Mouse (Mus musculus): ENCODE measurements around the gene Erbb4.

Gene Erbb4

DNA sequence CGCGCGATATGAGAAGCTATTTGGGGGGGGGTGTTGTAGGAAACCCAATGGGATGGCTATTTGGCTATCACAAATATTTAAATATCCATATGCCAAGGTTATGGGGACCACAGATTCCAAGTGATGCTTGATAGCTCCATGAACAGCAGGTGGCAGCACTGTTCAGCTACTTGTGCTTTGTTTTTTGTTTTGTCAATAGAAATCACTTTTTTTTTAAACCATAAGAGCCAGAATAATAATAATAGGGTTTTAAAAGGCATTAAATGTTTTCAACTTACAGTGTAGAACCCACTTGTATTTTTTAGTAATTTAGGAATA, 1001.4 kb downstream of the Erbb4 start:
- peak; percentile 17 for DNase-seq (ENCODE audit: extremely low spot score, low spot score)

DNA sequence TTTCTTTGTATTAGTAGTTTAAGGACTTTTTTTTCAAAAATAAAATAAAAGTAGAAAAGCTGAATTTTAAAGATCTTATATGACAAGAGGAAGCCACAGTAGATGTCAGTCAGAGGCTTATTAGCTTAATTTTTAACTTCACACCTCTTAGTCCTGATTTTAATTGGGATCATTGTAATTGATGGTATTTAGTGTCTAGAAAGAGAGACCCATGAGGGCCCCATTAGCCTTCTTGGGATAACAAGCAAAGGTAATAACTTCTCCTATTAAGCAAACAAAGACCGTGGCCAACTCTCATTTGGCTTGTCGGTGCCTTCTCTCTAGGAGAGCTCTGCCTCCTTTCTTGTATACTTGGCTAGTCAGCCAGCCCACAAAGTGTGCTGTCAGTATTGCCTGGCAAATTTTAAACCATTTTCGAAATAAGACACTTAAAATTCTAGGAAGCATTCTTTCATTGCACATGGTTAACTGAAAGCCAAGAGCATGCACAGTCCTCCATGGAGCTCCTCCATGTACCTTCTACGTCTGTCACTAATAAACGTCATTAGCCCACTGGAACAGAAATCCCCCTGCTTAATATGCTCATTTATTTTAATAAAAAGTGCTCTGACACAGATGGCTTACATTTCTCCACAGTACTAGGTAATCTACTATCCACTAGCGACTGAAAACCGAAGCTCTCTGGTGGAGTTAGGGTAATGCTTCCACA, 1001.9 kb downstream of the Erbb4 start:
- no peak for DNase-seq (ENCODE audit: extremely low spot score, low spot score)

DNA sequence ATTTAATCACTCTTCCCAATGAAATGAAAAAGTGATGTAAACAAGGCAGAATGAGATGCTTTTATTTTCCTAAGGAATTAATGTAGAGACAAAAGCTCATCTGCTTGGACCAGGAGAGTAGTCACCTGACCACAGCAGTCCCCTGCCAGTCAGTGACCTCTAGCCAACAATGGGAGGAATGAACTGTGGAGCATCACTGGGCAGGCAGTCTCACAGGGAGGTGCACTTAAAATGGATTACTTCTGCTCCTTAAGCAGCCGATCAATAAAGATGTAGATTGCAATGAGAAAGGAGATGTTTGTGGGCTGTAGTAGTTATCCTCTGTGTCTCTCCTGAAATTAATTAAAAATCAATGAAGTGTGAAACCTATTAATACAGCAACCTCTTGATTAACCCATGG, 1018.2 kb downstream of the Erbb4 start:
- no peak for DNase-seq (ENCODE audit: extremely low spot score, low spot score)

DNA sequence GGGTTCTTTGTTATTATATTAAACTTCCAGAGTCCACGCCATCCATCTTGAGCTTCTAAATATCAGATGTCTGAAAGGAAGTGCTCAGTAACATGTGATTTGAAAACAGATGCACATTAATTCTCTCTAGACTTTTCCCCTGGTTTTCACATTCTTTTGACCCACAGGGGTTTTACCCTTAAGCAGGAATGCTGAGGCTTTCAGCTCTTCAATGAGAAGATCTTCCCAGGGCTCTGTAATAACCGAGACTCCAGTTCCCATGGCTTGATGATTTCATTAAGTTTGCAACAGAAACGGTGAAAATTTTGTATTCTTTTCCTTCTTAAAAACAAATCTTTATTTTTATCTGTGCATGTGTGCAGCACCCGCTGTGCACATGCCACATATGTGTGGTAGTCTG, 1051.4 kb downstream of the Erbb4 start:
- no peak for DNase-seq (ENCODE audit: extremely low spot score, low spot score)

DNA sequence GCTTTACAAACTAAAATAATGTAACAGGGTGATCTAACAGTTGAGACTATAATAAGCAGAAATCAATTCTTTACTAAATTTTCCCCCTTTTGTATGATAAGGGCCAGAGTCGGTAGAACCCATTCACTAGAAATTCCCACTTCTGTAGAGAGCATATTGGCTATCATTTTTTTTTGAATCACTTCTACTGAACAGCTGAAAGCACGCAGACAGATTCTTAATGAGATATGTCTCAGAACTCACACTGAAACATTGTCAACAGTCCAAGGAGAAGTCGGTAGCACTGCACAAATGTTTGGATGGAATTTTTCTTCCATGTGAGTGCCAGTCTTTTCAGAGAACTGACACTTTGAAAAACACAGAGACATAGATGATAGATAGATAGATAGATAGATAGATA, 1053.1 kb downstream of the Erbb4 start:
- DNase-seq (ENCODE audit: extremely low spot score, low spot score) = no peak

DNA sequence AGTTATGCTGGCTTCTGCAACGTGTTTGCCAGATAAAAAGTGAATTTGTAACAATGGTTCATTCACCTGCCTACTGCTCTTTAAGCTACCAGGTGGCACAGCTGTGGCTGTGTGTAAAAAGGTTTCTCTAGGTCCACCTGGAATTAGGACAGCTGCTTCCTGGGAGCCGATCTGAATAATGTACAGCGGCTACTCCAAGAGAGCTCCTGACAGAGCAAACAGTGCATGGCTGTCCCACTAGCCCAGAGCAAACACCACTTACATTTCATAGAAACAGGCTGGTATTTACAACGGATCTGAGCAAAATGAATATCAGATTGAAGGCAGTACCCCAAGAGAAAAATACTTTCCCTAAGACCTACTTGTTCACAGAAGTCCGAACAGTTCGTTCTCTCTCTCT, 1058.0 kb downstream of the Erbb4 start:
- DNase-seq (ENCODE audit: extremely low spot score, low spot score) = no peak

DNA sequence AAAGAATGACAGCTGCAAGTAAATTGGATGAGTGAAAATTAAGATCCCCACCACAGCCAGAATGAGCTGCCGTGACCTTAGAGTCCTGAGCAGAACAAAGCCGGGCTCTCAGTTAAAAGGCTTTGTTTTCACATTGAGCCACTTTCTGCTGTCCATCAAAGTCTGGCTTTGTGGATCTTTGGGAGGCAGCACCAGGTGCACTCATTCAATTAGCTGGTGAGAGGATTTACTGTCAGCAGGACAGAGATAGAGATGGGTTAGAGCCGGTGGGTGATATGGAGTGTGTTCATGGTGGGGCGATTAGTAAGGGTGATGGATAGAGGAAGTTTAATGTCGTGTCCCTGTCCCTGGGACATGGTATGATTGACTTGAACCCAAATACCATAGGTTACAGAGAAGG, 1060.7 kb downstream of the Erbb4 start:
- DNase-seq (ENCODE audit: extremely low spot score, low spot score) = peak; percentile 46

DNA sequence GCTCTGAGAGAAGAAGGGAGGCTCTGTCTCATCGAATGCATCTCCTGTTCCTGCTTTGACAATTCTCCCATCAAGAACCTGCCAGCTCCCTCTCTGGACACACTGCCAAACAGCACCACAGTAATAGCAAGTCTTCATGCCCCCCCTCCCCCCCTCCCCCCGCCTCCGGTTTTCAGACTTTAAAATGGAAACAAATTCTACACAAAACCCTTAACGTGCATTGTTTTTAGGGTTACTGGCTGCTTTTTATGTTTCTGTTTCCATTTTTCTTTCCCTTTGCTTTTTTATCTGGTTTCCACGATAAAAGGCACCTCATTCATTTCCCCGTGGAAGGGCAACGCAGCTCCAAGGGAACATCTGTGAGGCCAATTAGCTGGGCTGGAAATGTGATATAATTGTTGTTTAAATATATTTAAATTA, 1061.3 kb downstream of the Erbb4 start:
- DNase-seq (ENCODE audit: extremely low spot score, low spot score) = peak; percentile 32

DNA sequence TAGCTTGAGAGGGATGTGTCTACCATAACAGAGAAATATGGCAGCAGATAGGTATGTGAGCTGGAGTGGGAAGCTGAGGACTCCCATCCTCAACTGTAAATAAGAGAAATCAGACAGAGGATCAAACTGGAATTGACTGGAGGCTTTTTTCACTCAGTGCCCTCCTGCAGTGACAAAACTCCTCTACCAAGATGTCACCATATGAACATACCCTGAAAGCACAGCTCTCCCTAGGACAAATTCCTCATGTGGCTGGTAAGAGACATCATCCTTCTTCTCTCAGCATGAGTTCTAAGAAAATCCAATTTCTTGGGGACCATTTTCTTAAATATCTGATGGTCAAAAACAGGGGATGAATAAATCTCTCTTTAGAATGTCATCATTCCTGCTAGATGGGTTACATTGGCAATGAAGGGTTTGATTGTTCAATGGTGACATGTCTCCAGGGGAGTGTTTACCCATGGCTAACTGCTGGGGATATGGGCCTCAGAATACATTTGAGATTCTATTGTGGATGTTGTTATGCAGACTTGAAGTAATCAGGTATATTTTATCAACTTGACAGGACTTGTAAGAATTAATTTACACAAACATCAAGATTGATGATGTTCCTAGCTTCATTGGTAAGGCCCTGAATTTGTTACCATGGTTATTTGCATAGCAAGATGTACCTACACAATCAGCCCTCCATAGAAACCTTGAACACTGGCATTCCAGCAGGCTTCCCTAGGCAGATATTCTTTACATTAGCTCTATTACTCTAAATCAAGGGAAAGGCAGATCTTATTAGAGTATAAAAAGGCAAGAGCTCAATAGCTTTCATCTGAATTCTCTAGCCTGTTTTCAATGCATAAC, 1083.5 kb downstream of the Erbb4 start:
- DNase-seq (ENCODE audit: extremely low spot score, low spot score) = no peak

DNA sequence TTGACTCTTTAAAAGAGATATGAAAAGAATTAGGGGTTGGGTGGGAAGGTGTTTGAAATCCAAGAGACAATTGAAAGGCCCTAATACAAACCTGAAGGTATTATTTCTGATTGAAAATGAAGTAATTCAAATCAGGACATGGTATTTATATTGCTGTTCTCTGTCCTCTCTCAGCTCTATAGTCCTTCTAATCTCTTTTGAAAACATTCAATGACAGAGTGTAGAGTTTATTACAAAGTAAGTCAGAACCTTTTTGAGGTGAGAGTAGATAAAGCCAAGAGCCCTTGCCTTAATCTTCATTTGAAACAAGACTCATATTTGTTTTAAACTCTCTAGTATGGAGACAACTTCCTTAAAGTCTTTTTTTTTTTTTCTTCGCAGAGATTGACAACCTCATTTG, 1087.8 kb downstream of the Erbb4 start:
- no peak for DNase-seq (ENCODE audit: extremely low spot score, low spot score)

DNA sequence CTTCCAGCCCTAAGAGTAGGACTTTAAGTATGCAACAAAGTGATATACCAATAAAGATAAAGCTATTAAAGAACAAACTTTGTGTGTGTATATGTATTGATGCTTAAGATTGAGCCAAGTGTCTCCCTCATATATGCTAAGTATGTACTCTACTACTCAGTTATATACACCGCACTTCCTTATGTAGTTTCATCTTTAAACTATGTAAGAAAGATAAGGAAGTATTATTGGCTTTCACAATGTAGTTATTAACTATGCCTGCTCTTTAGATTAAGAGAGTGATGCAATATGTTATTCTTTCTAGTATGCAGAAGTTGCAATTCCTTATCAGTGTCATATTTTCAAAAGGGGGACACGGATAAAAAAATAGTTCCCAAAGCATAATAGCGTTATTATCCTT, 1088.2 kb downstream of the Erbb4 start:
- DNase-seq (ENCODE audit: extremely low spot score, low spot score) = no peak

Measured in neural tube, embryonic 10.5 days (tissue).